Mouse (Mus musculus) heart, embryonic 10.5 days (tissue): ENCODE results near the gene Gpr12. TPM values are rescaled to one million over a fixed set of nuclear protein-coding genes. Genes with fewer than 3 reads are reported as not detected.
A peak's percentile ranks its signal among the peaks of the same experiment; 100 is the strongest.

Source experiments
- DNase-seq: peaks from one replicate; pipeline ENCODE4 v3.0.0-alpha.2; 2017; ENCODE audit warnings: low spot score
- H3K27ac ChIP-seq: fragments of 300-500 bp; sonication (generic); 2 replicates; pipeline ENCODE4 v1.5.1; 2016; ENCODE audit warnings: mild to moderate bottlenecking
- H3K27me3 ChIP-seq: fragments of 300-500 bp; sonication (generic); 2 replicates; pipeline ENCODE4 v1.6.1; 2016; ENCODE audit warnings: mild to moderate bottlenecking; ENCODE audit not compliant: poor library complexity, insufficient read depth, severe bottlenecking
- H3K36me3 ChIP-seq: fragments of 300-500 bp; sonication (generic); 2 replicates; pipeline ENCODE4 v1.6.1; 2016; ENCODE audit warnings: mild to moderate bottlenecking, moderate library complexity
- H3K4me1 ChIP-seq: fragments of 300-500 bp; sonication (generic); 2 replicates; pipeline ENCODE4 v1.6.1; 2016; ENCODE audit warnings: mild to moderate bottlenecking
- H3K4me3 ChIP-seq: fragments of 300-500 bp; sonication (generic); 2 replicates; pipeline ENCODE4 v1.5.1; 2016; ENCODE audit warnings: mild to moderate bottlenecking, moderate library complexity
- H3K9me3 ChIP-seq: fragments of 300-500 bp; sonication (generic); 2 replicates; pipeline ENCODE4 v1.6.1; 2016; ENCODE audit warnings: mild to moderate bottlenecking, moderate library complexity
- WGBS: fragments of 180-500 bp; shearing (Covaris S2); methylation state at CpG from one replicate; pipeline ENCODE4 v1.1.7; 2016; 5-methylcytosine and 5-hydroxymethylcytosine counted together
- polyA plus RNA-seq: library from polyadenylated mRNA; unstranded; fragments of >200 nt; fragmentation: Nextera tagmentation; extraction: Ambion mirVana; gene quantifications from 2 replicates; pipeline ENCODE4 v1.2.1, GENCODE M21; 2016

Gene Gpr12
- 0.09 and 0.23 TPM in 2 replicates for polyA plus RNA-seq

GRCm38 (mm10) chr5:146584478-146585306 lies at the start of gene Gpr12:
TSS of gene Gpr12 (minus strand) at chr5:146585239.
- no peak within 1 kb of the TSS for H3K27ac ChIP-seq
- 2% methylated on average over 58 of the region's 64 CpGs for WGBS
- H3K36me3 ChIP-seq, result no peaks in the 10 kb centered on the region
- no peak for DNase-seq
- peak within 1 kb of the TSS; percentile 67 for H3K4me3 ChIP-seq
- peaks cover 10% of the 10 kb centered on the region for H3K4me1 ChIP-seq
- peaks cover 49% of the 10 kb centered on the region for H3K27me3 ChIP-seq
- no peaks in the 10 kb centered on the region for H3K9me3 ChIP-seq

- H3K4me1 ChIP-seq, result no peaks in the 10 kb centered on the region
- no peak overlapping the region for H3K27ac ChIP-seq
- no peak overlapping the region for H3K4me3 ChIP-seq
- no peaks in the 10 kb centered on the region for H3K9me3 ChIP-seq
- H3K36me3 ChIP-seq, result no peaks in the 10 kb centered on the region
- WGBS, result 82% methylated on average over 3 of the region's 3 CpGs
- no peaks in the 10 kb centered on the region for H3K27me3 ChIP-seq
- DNase-seq, result no peak
Observed at GRCm38 (mm10) chr5:146631602-146632001, 46.6 kb upstream of the Gpr12 start.

- Histone ChIP-seq H3K9me3 (no peaks in the 10 kb centered on the region), H3K4me1 (no peaks in the 10 kb centered on the region), H3K27ac (no peak overlapping the region), H3K36me3 (no peaks in the 10 kb centered on the region), H3K4me3 (no peak overlapping the region), H3K27me3 (no peaks in the 10 kb centered on the region)
- DNase-seq, result no peak
- WGBS, result 44% methylated on average over 4 of the region's 4 CpGs
Observed at GRCm38 (mm10) chr5:146630961-146631360, 45.9 kb upstream of the Gpr12 start.

- no peaks in the 10 kb centered on the region for H3K9me3 ChIP-seq
- H3K27ac ChIP-seq, result no peak overlapping the region
- no peaks in the 10 kb centered on the region for H3K36me3 ChIP-seq
- DNase-seq, result no peak
- no peaks in the 10 kb centered on the region for H3K27me3 ChIP-seq
- no peak overlapping the region for H3K4me3 ChIP-seq
- no peaks in the 10 kb centered on the region for H3K4me1 ChIP-seq
- 71% methylated on average over 10 of the region's 10 CpGs for WGBS
Observed at GRCm38 (mm10) chr5:146629636-146630035, 44.6 kb upstream of the Gpr12 start.

GRCm38 (mm10) chr5:146628804-146629203 lies 43.8 kb upstream of the Gpr12 start:
- WGBS, result 79% methylated on average over 1 of the region's 1 CpGs
- no peak for DNase-seq
- Histone ChIP-seq H3K36me3 (no peaks in the 10 kb centered on the region), H3K27me3 (no peaks in the 10 kb centered on the region), H3K4me3 (no peak overlapping the region), H3K4me1 (no peaks in the 10 kb centered on the region), H3K9me3 (no peaks in the 10 kb centered on the region), H3K27ac (no peak overlapping the region)

GRCm38 (mm10) chr5:146627901-146628300 lies 42.9 kb upstream of the Gpr12 start:
- DNase-seq, result no peak
- Histone ChIP-seq H3K4me3 (no peak overlapping the region), H3K9me3 (no peaks in the 10 kb centered on the region), H3K27me3 (no peaks in the 10 kb centered on the region), H3K36me3 (no peaks in the 10 kb centered on the region), H3K4me1 (no peaks in the 10 kb centered on the region), H3K27ac (no peak overlapping the region)
- 66% methylated on average over 5 of the region's 5 CpGs for WGBS

GRCm38 (mm10) chr5:146625635-146626311 lies 40.7 kb upstream of the Gpr12 start:
- DNase-seq, result no peak
- no peaks in the 10 kb centered on the region for H3K36me3 ChIP-seq
- no peaks in the 10 kb centered on the region for H3K27me3 ChIP-seq
- 72% methylated on average over 6 of the region's 6 CpGs for WGBS
- H3K4me1 ChIP-seq, result no peaks in the 10 kb centered on the region
- no peak overlapping the region for H3K27ac ChIP-seq
- H3K4me3 ChIP-seq, result no peak overlapping the region
- H3K9me3 ChIP-seq, result no peaks in the 10 kb centered on the region

GRCm38 (mm10) chr5:146611830-146612229 lies 26.8 kb upstream of the Gpr12 start:
- 73% methylated on average over 7 of the region's 7 CpGs for WGBS
- H3K27ac ChIP-seq, result no peak overlapping the region

GRCm38 (mm10) chr5:146611009-146611408 lies 26.0 kb upstream of the Gpr12 start:
- no peak overlapping the region for H3K27ac ChIP-seq

More at GRCm38 (mm10) chr5:146611830-146612229, 26.8 kb upstream of the Gpr12 start:
- no peak overlapping the region for H3K4me3 ChIP-seq
- H3K27me3 ChIP-seq, result no peaks in the 10 kb centered on the region
- 0 out of 2 replicates have a peak, but pooled peaks cover 4% of the 10 kb centered on the region for H3K4me1 ChIP-seq
- no peaks in the 10 kb centered on the region for H3K36me3 ChIP-seq
- DNase-seq, result no peak
- no peaks in the 10 kb centered on the region for H3K9me3 ChIP-seq

GRCm38 (mm10) chr5:146609646-146610045 lies 24.6 kb upstream of the Gpr12 start:
- Histone ChIP-seq H3K27ac (no peak overlapping the region), H3K4me1 (0 out of 2 replicates have a peak, but pooled peaks cover 4% of the 10 kb centered on the region), H3K36me3 (no peaks in the 10 kb centered on the region), H3K27me3 (no peaks in the 10 kb centered on the region), H3K4me3 (no peak overlapping the region), H3K9me3 (no peaks in the 10 kb centered on the region)
- WGBS, result 55% methylated on average over 10 of the region's 10 CpGs
- DNase-seq, result no peak

More at GRCm38 (mm10) chr5:146611009-146611408, 26.0 kb upstream of the Gpr12 start:
- Histone ChIP-seq H3K36me3 (no peaks in the 10 kb centered on the region), H3K27me3 (no peaks in the 10 kb centered on the region), H3K9me3 (no peaks in the 10 kb centered on the region), H3K4me1 (0 out of 2 replicates have a peak, but pooled peaks cover 4% of the 10 kb centered on the region), H3K4me3 (no peak overlapping the region)
- WGBS, result 34% methylated on average over 8 of the region's 8 CpGs
- no peak for DNase-seq

- Histone ChIP-seq H3K27me3 (no peaks in the 10 kb centered on the region), H3K27ac (no peak overlapping the region), H3K4me1 (0 out of 2 replicates have a peak, but pooled peaks cover 4% of the 10 kb centered on the region), H3K36me3 (no peaks in the 10 kb centered on the region), H3K9me3 (no peaks in the 10 kb centered on the region), H3K4me3 (no peak overlapping the region)
- DNase-seq, result no peak
- WGBS, result 73% methylated on average over 5 of the region's 5 CpGs
Observed at GRCm38 (mm10) chr5:146607816-146608215, 22.8 kb upstream of the Gpr12 start.

GRCm38 (mm10) chr5:146606895-146607294 lies 21.9 kb upstream of the Gpr12 start:
- no peak for DNase-seq
- Histone ChIP-seq H3K27ac (no peak overlapping the region), H3K4me1 (0 out of 2 replicates have a peak, but pooled peaks cover 4% of the 10 kb centered on the region), H3K27me3 (no peaks in the 10 kb centered on the region), H3K4me3 (no peak overlapping the region), H3K9me3 (no peaks in the 10 kb centered on the region), H3K36me3 (no peaks in the 10 kb centered on the region)
- WGBS, result 86% methylated on average over 5 of the region's 5 CpGs

GRCm38 (mm10) chr5:146606221-146606620 lies 21.2 kb upstream of the Gpr12 start:
- no peak overlapping the region for H3K27ac ChIP-seq
- no peak overlapping the region for H3K4me3 ChIP-seq
- no peaks in the 10 kb centered on the region for H3K9me3 ChIP-seq
- 73% methylated on average over 5 of the region's 5 CpGs for WGBS
- 0 out of 2 replicates have a peak, but pooled peaks cover 4% of the 10 kb centered on the region for H3K4me1 ChIP-seq
- H3K36me3 ChIP-seq, result no peaks in the 10 kb centered on the region
- H3K27me3 ChIP-seq, result no peaks in the 10 kb centered on the region
- DNase-seq, result no peak
